Mouse (Mus musculus) intestine, postnatal 0 days (tissue): ENCODE measurements at regions not wholly inside any gene's neighbourhood (a gene's known extent, or its start where the extent isn't known, plus 50 kb on each side); places are given as distances from the start of the nearest gene placed in this dataset.

Source experiments
- ATAC-seq: fragments of 200-750 bp; cut with Nextera tagmentation; 2 replicates; pipeline ENCODE4 v1.8.0; 2017; ENCODE audit warnings: mild to moderate bottlenecking, moderate TSS enrichment, moderate library complexity
- H3K27ac ChIP-seq: fragments of 300-500 bp; sonication (generic); 2 replicates; pipeline ENCODE4 v1.5.1; 2014; ENCODE audit warnings: mild to moderate bottlenecking, low read depth, low read length, moderate library complexity
- H3K27me3 ChIP-seq: fragments of 300-500 bp; sonication (generic); replicated peaks from 2 replicates; pipeline ENCODE4 v1.6.1; 2014; ENCODE audit warnings: low read length, mixed read lengths; ENCODE audit not compliant: control insufficient read depth, insufficient read depth
- H3K36me3 ChIP-seq: fragments of 300-500 bp; sonication (generic); 2 replicates; pipeline ENCODE4 v1.6.1; 2014; ENCODE audit warnings: mild to moderate bottlenecking, moderate library complexity; ENCODE audit not compliant: control insufficient read depth, insufficient read depth
- H3K4me1 ChIP-seq: fragments of 300-500 bp; sonication (generic); replicated peaks from 2 replicates; pipeline ENCODE4 v1.6.1; 2014; ENCODE audit warnings: antibody characterized with exemption, low read length, mixed read lengths; ENCODE audit not compliant: control insufficient read depth, insufficient read depth
- H3K4me2 ChIP-seq: fragments of 300-500 bp; sonication (generic); replicated peaks from 2 replicates; pipeline ENCODE4 v1.6.1; 2014; ENCODE audit warnings: low read depth, mild to moderate bottlenecking, moderate library complexity
- H3K4me3 ChIP-seq: fragments of 300-500 bp; sonication (generic); 2 replicates; pipeline ENCODE4 v1.5.1; 2014; ENCODE audit warnings: low read depth, low read length
- H3K9ac ChIP-seq: fragments of 300-500 bp; sonication (generic); 2 replicates; pipeline ENCODE4 v1.6.1; 2014; ENCODE audit warnings: mild to moderate bottlenecking, low read depth, low read length
- H3K9me3 ChIP-seq: fragments of 300-500 bp; sonication (generic); 2 replicates; pipeline ENCODE4 v1.6.1; 2016; ENCODE audit warnings: mixed run types; ENCODE audit not compliant: control insufficient read depth
- CTCF ChIP-seq: sonication (generic); IDR thresholded peaks from 2 replicates; pipeline ENCODE4 v1.5.1; 2016; ENCODE audit warnings: low read depth, mild to moderate bottlenecking, control low read depth, antibody characterized with exemption, moderate library complexity
- WGBS: fragments of 180-500 bp; shearing (Covaris S2); extraction: QIAGEN DNeasy Blood & Tissue Kit; methylation state at CpG from one replicate; pipeline ENCODE4 v1.1.7; 2014; 5-methylcytosine and 5-hydroxymethylcytosine counted together

- Histone ChIP-seq H3K27me3 (no peaks in the 10 kb centered on the region), H3K4me2 (no peak overlapping the region), H3K4me3 (no peak overlapping the region), H3K27ac (no peak overlapping the region), H3K9me3 (no peaks in the 10 kb centered on the region), H3K36me3 (no peaks in the 10 kb centered on the region), H3K9ac (no peak overlapping the region), H3K4me1 (no peaks in the 10 kb centered on the region)
- 69% methylated on average over 8 of the region's 8 CpGs for WGBS
- TF ChIP-seq CTCF: no peak
- no peak for ATAC-seq
These were observed 184.7 kb upstream of the Spaca1 start for GRCm38 (mm10) chr4:34234645-34235044.

GRCm38 (mm10) chr4:34237791-34238190, 187.8 kb upstream of the Spaca1 start:
- Histone ChIP-seq H3K9me3 (no peaks in the 10 kb centered on the region), H3K27ac (no peak overlapping the region), H3K27me3 (no peaks in the 10 kb centered on the region), H3K36me3 (no peaks in the 10 kb centered on the region), H3K9ac (no peak overlapping the region), H3K4me3 (no peak overlapping the region), H3K4me1 (no peaks in the 10 kb centered on the region), H3K4me2 (no peak overlapping the region)
- no peak for ATAC-seq
- TF ChIP-seq CTCF: no peak
- WGBS: 83% methylated on average over 3 of the region's 3 CpGs

GRCm38 (mm10) chr4:34239624-34240023, 189.6 kb upstream of the Spaca1 start:
- Histone ChIP-seq H3K9ac (no peak overlapping the region), H3K27me3 (no peaks in the 10 kb centered on the region), H3K9me3 (no peaks in the 10 kb centered on the region), H3K4me1 (no peaks in the 10 kb centered on the region), H3K4me2 (no peak overlapping the region), H3K4me3 (no peak overlapping the region), H3K27ac (no peak overlapping the region), H3K36me3 (no peaks in the 10 kb centered on the region)
- ATAC-seq: no peak
- TF ChIP-seq CTCF: no peak
- WGBS: 56% methylated on average over 3 of the region's 3 CpGs

GRCm38 (mm10) chr4:34241060-34241571, 191.1 kb upstream of the Spaca1 start:
- ATAC-seq: no peak
- Histone ChIP-seq H3K4me3 (no peak overlapping the region), H3K27me3 (no peaks in the 10 kb centered on the region), H3K4me2 (no peak overlapping the region), H3K4me1 (no peaks in the 10 kb centered on the region), H3K36me3 (no peaks in the 10 kb centered on the region), H3K9ac (no peak overlapping the region), H3K27ac (no peak overlapping the region), H3K9me3 (no peaks in the 10 kb centered on the region)
- no peak for TF ChIP-seq CTCF
- 58% methylated on average over 7 of the region's 7 CpGs for WGBS

GRCm38 (mm10) chr4:34241673-34242072, 191.7 kb upstream of the Spaca1 start:
- no peak for TF ChIP-seq CTCF
- no peaks in the 10 kb centered on the region for H3K27me3 ChIP-seq

GRCm38 (mm10) chr4:34259444-34259843, 209.5 kb upstream of the Spaca1 start:
- Histone ChIP-seq H3K27me3 (no peaks in the 10 kb centered on the region), H3K9ac (no peak overlapping the region), H3K4me3 (no peak overlapping the region), H3K9me3 (no peaks in the 10 kb centered on the region), H3K27ac (no peak overlapping the region), H3K36me3 (no peaks in the 10 kb centered on the region), H3K4me1 (no peaks in the 10 kb centered on the region), H3K4me2 (no peak overlapping the region)
- TF ChIP-seq CTCF: no peak
- no peak for ATAC-seq

More at GRCm38 (mm10) chr4:34241673-34242072, 191.7 kb upstream of the Spaca1 start:
- H3K4me2 ChIP-seq: no peak overlapping the region
- ATAC-seq: no peak
- no peak overlapping the region for H3K4me3 ChIP-seq
- no peaks in the 10 kb centered on the region for H3K4me1 ChIP-seq
- no peak overlapping the region for H3K27ac ChIP-seq
- no peaks in the 10 kb centered on the region for H3K36me3 ChIP-seq
- no peaks in the 10 kb centered on the region for H3K9me3 ChIP-seq
- no peak overlapping the region for H3K9ac ChIP-seq
- 61% methylated on average over 3 of the region's 3 CpGs for WGBS

- no peak for TF ChIP-seq CTCF
- Histone ChIP-seq H3K36me3 (no peaks in the 10 kb centered on the region), H3K4me1 (no peaks in the 10 kb centered on the region), H3K27ac (no peak overlapping the region), H3K27me3 (no peaks in the 10 kb centered on the region), H3K9ac (no peak overlapping the region), H3K4me2 (no peak overlapping the region), H3K9me3 (no peaks in the 10 kb centered on the region), H3K4me3 (no peak overlapping the region)
- no peak for ATAC-seq
- 91% methylated on average over 4 of the region's 4 CpGs for WGBS
These were observed 210.5 kb upstream of the Spaca1 start for GRCm38 (mm10) chr4:34260468-34260867.
